Mouse (Mus musculus) bone marrow, adult 2 months (tissue): Measurements from ENCODE around the gene Farp1.

Source experiments
- CTCF ChIP-seq: fragments of 200-500 bp; IDR thresholded peaks from 2 replicates; pipeline ENCODE4 v1.5.1; 2011; ENCODE audit warnings: low read length, control low read depth; ENCODE audit not compliant: control insufficient read depth, insufficient read depth
- POLR2A ChIP-seq: fragments of 200-500 bp; IDR thresholded peaks from 2 replicates; pipeline ENCODE4 v1.6.1; 2011; ENCODE audit warnings: low read depth, mild to moderate bottlenecking, control low read depth, low read length, borderline replicate concordance; ENCODE audit not compliant: control insufficient read depth

DNA sequence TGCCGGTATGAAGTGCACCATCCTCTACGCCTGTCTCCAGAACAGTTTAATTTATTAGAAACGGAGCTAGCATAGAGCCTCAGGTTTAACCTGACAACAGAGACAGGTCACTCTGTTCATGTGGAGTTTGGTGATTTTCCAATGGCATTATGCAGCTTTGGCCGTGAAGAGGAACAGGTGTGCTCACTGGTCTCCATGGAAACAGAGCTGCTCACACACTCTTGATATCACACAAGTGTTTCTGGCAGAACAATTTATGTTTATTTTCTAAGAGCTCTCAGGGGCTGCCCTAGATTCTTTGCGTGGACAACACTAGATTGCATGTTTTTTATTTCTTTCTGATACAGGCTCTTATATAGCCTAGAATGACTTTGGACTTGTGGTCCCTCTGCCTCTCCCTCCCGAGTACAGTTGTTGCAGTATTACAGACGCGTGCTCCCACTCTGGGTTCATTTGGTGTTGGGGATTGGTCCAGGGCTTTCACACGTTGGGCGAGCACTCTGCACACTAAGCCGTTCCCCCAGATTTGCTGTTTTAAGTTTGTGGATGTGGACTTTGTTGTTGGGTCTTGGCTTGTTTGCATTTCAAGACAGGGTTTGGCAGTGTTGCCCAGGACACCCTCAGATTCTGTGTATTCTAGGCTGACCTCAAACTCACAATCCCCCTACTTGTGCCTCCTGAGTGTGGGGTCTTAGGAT is 113.2 kb downstream of the Farp1 start:
- TF ChIP-seq CTCF = no peak
- TF ChIP-seq POLR2A = no peak
